Mouse (Mus musculus): Measurements from ENCODE around the gene Cd47.

- no peak for TF ChIP-seq CTCF (IDR thresholded peaks at IDR 0.05; ENCODE audit: control insufficient read depth, insufficient read depth, insufficient replicate concordance, low read depth, low read length)
- no peak for TF ChIP-seq POLR2A (IDR thresholded peaks at IDR 0.05; ENCODE audit: control insufficient read depth, low read depth, low read length)
Observed at GRCm38 (mm10) chr16:49924941-49925340, 124.6 kb downstream of the Cd47 start.

All from testis, adult 2 months (tissue).